Mouse (Mus musculus): Measurements from ENCODE around the gene Tor1a.

DNA sequence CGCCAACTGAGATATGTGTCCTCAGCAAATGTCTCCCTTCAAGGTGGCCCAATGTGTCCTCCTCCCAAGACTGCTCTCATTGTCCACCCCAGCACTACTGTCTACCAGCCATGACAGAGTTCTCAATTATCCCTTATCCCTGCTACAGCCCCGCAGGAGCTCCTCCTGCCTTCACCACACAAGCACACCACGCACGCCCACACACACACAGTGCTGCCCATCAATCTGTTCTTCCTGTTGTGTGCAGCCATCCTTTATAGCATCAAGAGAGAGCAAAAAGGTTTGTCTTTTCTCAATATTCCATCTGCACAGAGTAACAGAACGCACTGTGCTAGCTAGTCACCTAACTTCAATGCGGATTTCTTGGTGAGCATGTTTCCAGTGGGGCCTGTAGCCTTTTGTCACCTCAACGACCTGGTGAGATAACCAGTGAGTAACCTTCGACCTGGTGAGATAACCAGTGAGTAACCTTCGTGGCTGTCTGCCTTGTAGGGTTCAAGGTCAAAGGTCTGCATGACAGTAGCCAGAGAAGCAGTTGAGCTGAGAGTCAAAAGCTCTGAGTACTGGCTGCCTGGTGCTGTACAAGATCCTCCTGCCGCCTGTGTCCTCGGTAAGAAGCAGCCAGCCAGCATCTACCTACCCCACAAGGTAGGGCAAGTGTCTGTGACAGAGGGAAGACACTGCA lies 5.0 kb downstream of the Tor1a start:
- TF ChIP-seq CTCF (IDR thresholded peaks at IDR 0.05; ENCODE audit: low read depth) (no peak), EP300 (IDR thresholded peaks at IDR 0.05; ENCODE audit: low read depth) (peak; percentile 35; the same call in 1 of the 2 replicates)
